ENCODE assay signal across 12 mouse cellular contexts in genomic region chr7:96661352-96662169, GRCm38 (mm10).
A peak's percentile ranks its signal among the peaks of the same experiment; 100 is the strongest.
DNase-seq lines count a peak whose midpoint lies in the region; ATAC-seq lines count a peak whose summit lies in the region.
"Had no signal": no experiment of that assay in that cellular context is flagged by ENCODE, and none has a peak within 500 bp of the region (broad histone marks: within the 10 kb centered on the region; RNA-seq: fewer than 3 reads in every experiment).

No protein-coding gene starts in this region.

- H3K9me3 ChIP-seq in hindbrain, embryonic 10.5 days: no peaks in the 10 kb centered on the region
- H3K9me3 ChIP-seq in hindbrain, embryonic 14.5 days (ENCODE audit: control insufficient read depth, low read length): no peaks in the 10 kb centered on the region
- no peaks in the 10 kb centered on the region for H3K9me3 ChIP-seq in neural tube, embryonic 12.5 days
- H3K9me3 ChIP-seq in neural tube, embryonic 15.5 days (replicated peaks): no peaks in the 10 kb centered on the region
- H3K9me3 ChIP-seq in intestine, embryonic 16.5 days (ENCODE audit: control insufficient read depth, low read length): no peaks in the 10 kb centered on the region

- no peak for ATAC-seq in hindbrain, embryonic 14.5 days (ENCODE audit: low FRiP score)
- ATAC-seq in neural tube, embryonic 12.5 days (ENCODE audit: low FRiP score, low read depth): peak; percentile 48; the same call in 1 of the 2 replicates
- no peak for ATAC-seq in neural tube, embryonic 15.5 days (ENCODE audit: low FRiP score)
- ATAC-seq in intestine, embryonic 16.5 days: peak; percentile 57

- DNase-seq in hindbrain, embryonic 10.5 days (ENCODE audit: low spot score): peak; percentile 59
- no peak for DNase-seq in hindbrain, embryonic 14.5 days (ENCODE audit: low spot score)
- DNase-seq in gastrocnemius, postnatal 36 days: no peak
- no peak for DNase-seq in T-cell, adult 2 months (ENCODE audit: low spot score)
- no peak for DNase-seq in layer of hippocampus, adult 8-10 months (ENCODE audit: low spot score in 2 of 2)
- DNase-seq: gastrocnemius, postnatal 14 days; thymus, postnatal 36 days had no signal

- no peak overlapping the region for H3K9ac ChIP-seq in hindbrain, embryonic 14.5 days
- no peak overlapping the region for H3K9ac ChIP-seq in neural tube, embryonic 12.5 days
- H3K9ac ChIP-seq in neural tube, embryonic 15.5 days (replicated peaks): no peak overlapping the region
- no peak overlapping the region for H3K9ac ChIP-seq in intestine, embryonic 16.5 days (ENCODE audit: low read depth, low read length)

- peak overlapping the region; percentile 80 for H3K27ac ChIP-seq in hindbrain, embryonic 10.5 days
- no peak overlapping the region for H3K27ac ChIP-seq in hindbrain, embryonic 14.5 days
- no peak overlapping the region for H3K27ac ChIP-seq in neural tube, embryonic 12.5 days
- no peak overlapping the region for H3K27ac ChIP-seq in neural tube, embryonic 15.5 days (replicated peaks)
- no peak overlapping the region; the same call in 1 of the 2 replicates for H3K27ac ChIP-seq in intestine, embryonic 16.5 days (ENCODE audit: low read length)

- 54% methylated on average over 12 of the region's 12 CpGs for WGBS in hindbrain, embryonic 10.5 days
- WGBS in hindbrain, embryonic 14.5 days: 38% methylated on average over 12 of the region's 12 CpGs
- 33% methylated on average over 12 of the region's 12 CpGs for WGBS in neural tube, embryonic 12.5 days
- 38% methylated on average over 12 of the region's 12 CpGs for WGBS in neural tube, embryonic 15.5 days
- WGBS in intestine, embryonic 16.5 days: 50% methylated on average over 12 of the region's 12 CpGs

- no peaks in the 10 kb centered on the region for H3K36me3 ChIP-seq in hindbrain, embryonic 10.5 days
- no peaks in the 10 kb centered on the region for H3K36me3 ChIP-seq in hindbrain, embryonic 14.5 days (replicated peaks; ENCODE audit: control insufficient read depth, insufficient read depth)
- no peaks in the 10 kb centered on the region for H3K36me3 ChIP-seq in neural tube, embryonic 12.5 days
- H3K36me3 ChIP-seq in neural tube, embryonic 15.5 days: no peaks in the 10 kb centered on the region
- no peaks in the 10 kb centered on the region for H3K36me3 ChIP-seq in intestine, embryonic 16.5 days (ENCODE audit: control insufficient read depth, insufficient read depth, low read length)

- no peak overlapping the region for H3K4me3 ChIP-seq in hindbrain, embryonic 10.5 days
- no peak overlapping the region for H3K4me3 ChIP-seq in hindbrain, embryonic 14.5 days (replicated peaks; ENCODE audit: low read length)
- H3K4me3 ChIP-seq in neural tube, embryonic 12.5 days: no peak overlapping the region
- H3K4me3 ChIP-seq in neural tube, embryonic 15.5 days (replicated peaks): no peak overlapping the region
- H3K4me3 ChIP-seq in intestine, embryonic 16.5 days (ENCODE audit: low read length): no peak overlapping the region
- H3K4me3 ChIP-seq: erythroblast, embryonic 14.5 days had no signal

- no peak overlapping the region for H3K4me2 ChIP-seq in hindbrain, embryonic 14.5 days (replicated peaks)
- H3K4me2 ChIP-seq in neural tube, embryonic 12.5 days (replicated peaks): no peak overlapping the region
- H3K4me2 ChIP-seq in neural tube, embryonic 15.5 days: no peak overlapping the region
- H3K4me2 ChIP-seq in intestine, embryonic 16.5 days (ENCODE audit: low read depth, low read length): no peak overlapping the region
- H3K4me2 ChIP-seq: liver, embryonic 11.5 days had no signal

- peaks cover 23% of the 10 kb centered on the region for H3K27me3 ChIP-seq in hindbrain, embryonic 10.5 days (ENCODE audit: insufficient read depth, poor library complexity, severe bottlenecking)
- no peaks in the 10 kb centered on the region for H3K27me3 ChIP-seq in hindbrain, embryonic 14.5 days (ENCODE audit: control insufficient read depth, insufficient read depth, low read length)
- no peaks in the 10 kb centered on the region for H3K27me3 ChIP-seq in neural tube, embryonic 12.5 days (replicated peaks)
- H3K27me3 ChIP-seq in neural tube, embryonic 15.5 days (replicated peaks): no peaks in the 10 kb centered on the region
- H3K27me3 ChIP-seq in intestine, embryonic 16.5 days (replicated peaks; ENCODE audit: control insufficient read depth, insufficient read depth, low read length): no peaks in the 10 kb centered on the region

- intact Hi-C loops in gastrocnemius, postnatal 36 days (cut with DNase I): no loop called here

- H3K4me1 ChIP-seq in hindbrain, embryonic 10.5 days (replicated peaks): peaks cover 76% of the 10 kb centered on the region
- peaks cover 5% of the 10 kb centered on the region for H3K4me1 ChIP-seq in hindbrain, embryonic 14.5 days (replicated peaks; ENCODE audit: control insufficient read depth, insufficient read depth, low read length)
- peaks cover 42% of the 10 kb centered on the region for H3K4me1 ChIP-seq in neural tube, embryonic 12.5 days
- peaks cover 29% of the 10 kb centered on the region for H3K4me1 ChIP-seq in neural tube, embryonic 15.5 days
- peaks cover 18% of the 10 kb centered on the region for H3K4me1 ChIP-seq in intestine, embryonic 16.5 days (ENCODE audit: control insufficient read depth, insufficient read depth, low read length)

Comparison
In these comparisons a context has a peak if more than half of its experiments do, and no peak if none do; other contexts are left out.
1. ATAC-seq: peak in neural tube, embryonic 12.5 days (single experiment) and intestine, embryonic 16.5 days (single experiment); none in hindbrain, embryonic 14.5 days (single experiment) and neural tube, embryonic 15.5 days (single experiment).